Mouse (Mus musculus): ENCODE measurements around the gene Tgfbr1. TPM values are rescaled to one million over a fixed set of nuclear protein-coding genes. Genes with fewer than 3 reads are reported as not detected.

Gene Tgfbr1
- total and polyA plus RNA-seq, 3 experiments, result 4.3 to 4.5 TPM; not detected in 1

- no peaks in the 10 kb centered on the region; a peak in 1 of 4 replicates for H3K27me3 ChIP-seq (ENCODE audit: control insufficient read depth in 1 of 2, insufficient read depth in 2 of 2, low read length in 2 of 2)
- H3K27ac ChIP-seq (ENCODE audit: control insufficient read depth, low read depth, low read length), result no peak overlapping the region
- H3K79me2 ChIP-seq (ENCODE audit: control insufficient read depth, insufficient read depth, low read length, poor library complexity), result no peaks in the 10 kb centered on the region
- DNase-seq (ENCODE audit: low read depth, low spot score), result no peak
- no peak for TF ChIP-seq SMC3 (IDR thresholded peaks at IDR 0.05; ENCODE audit: low read depth, low read length)
- TF ChIP-seq GABPA (IDR thresholded peaks at IDR 0.05; ENCODE audit: low read depth, low read length), result no peak
- no peak for TF ChIP-seq MAX (IDR thresholded peaks at IDR 0.05; ENCODE audit: low read length)
- no peak for TF ChIP-seq RAD21 (IDR thresholded peaks at IDR 0.05; ENCODE audit: low read depth, low read length)
- TF ChIP-seq MEF2A (IDR thresholded peaks at IDR 0.05; ENCODE audit: extremely low read depth, insufficient replicate concordance, low read depth, low read length, poor library complexity, severe bottlenecking), result no peak
- no peak for TF ChIP-seq ZNF384 (IDR thresholded peaks at IDR 0.05; ENCODE audit: low read depth, low read length)
- TF ChIP-seq ETS1 (IDR thresholded peaks at IDR 0.05; ENCODE audit: low read depth, low read length), result no peak
- TF ChIP-seq CHD1 (IDR thresholded peaks at IDR 0.05; ENCODE audit: low read depth, low read length), result no peak
- no peak for TF ChIP-seq CHD2 (IDR thresholded peaks at IDR 0.05; ENCODE audit: low read length)
- TF ChIP-seq MYC (IDR thresholded peaks at IDR 0.05; ENCODE audit: low read depth, low read length), result no peak
- no peak for TF ChIP-seq ZMIZ1 (IDR thresholded peaks at IDR 0.05; ENCODE audit: low read depth, low read length)
- TF ChIP-seq NELFE (IDR thresholded peaks at IDR 0.05; ENCODE audit: low read depth, low read length), result no peak
- TF ChIP-seq EP300 (IDR thresholded peaks at IDR 0.05; ENCODE audit: low read depth in 1 of 2, low read length in 2 of 2), result no peak
- no peak for TF ChIP-seq ZC3H11A (IDR thresholded peaks at IDR 0.05; ENCODE audit: low read depth, low read length)
- TF ChIP-seq POLR2AphosphoS5 (IDR thresholded peaks at IDR 0.05; ENCODE audit: borderline replicate concordance, low read depth, low read length), result no peak
- TF ChIP-seq CTCF (IDR thresholded peaks at IDR 0.05 in 2 of 3, conservative IDR thresholded peaks at IDR 0.05 in 1 of 3; ENCODE audit: control insufficient read depth in 1 of 3, insufficient read depth in 1 of 3, low read depth in 2 of 3, low read length in 3 of 3, poor library complexity in 1 of 3, severe bottlenecking in 1 of 3), result no peak
- no peak for TF ChIP-seq MYB (IDR thresholded peaks at IDR 0.05; ENCODE audit: low read depth, low read length)
- peaks cover 0 to under 1% of the 10 kb centered on the region in 2 experiments; a peak in 1 of 4 replicates for H3K36me3 ChIP-seq (ENCODE audit: control insufficient read depth in 1 of 2, insufficient read depth in 2 of 2, low read length in 2 of 2)
- no peak overlapping the region for H3K4me3 ChIP-seq (ENCODE audit: control insufficient read depth in 1 of 2, insufficient read depth in 1 of 2, low read depth in 2 of 2, low read length in 2 of 2)
- 0 out of 4 replicates have a peak, but pooled peaks cover 0 to under 1% of the 10 kb centered on the region in 2 experiments for H3K4me1 ChIP-seq (ENCODE audit: control insufficient read depth in 1 of 2, insufficient read depth in 2 of 2, low read length in 2 of 2)
- no peak overlapping the region for H3K9ac ChIP-seq (ENCODE audit: control insufficient read depth, low read depth, low read length, poor library complexity, severe bottlenecking)
- H3K9me3 ChIP-seq (replicated peaks; ENCODE audit: insufficient read depth, low read length), result no peaks in the 10 kb centered on the region
Measured at GRCm38 (mm10) chr4:47427606-47428005, 74.6 kb downstream of the Tgfbr1 start.

- H3K27ac ChIP-seq (ENCODE audit: control insufficient read depth, low read depth, low read length), result no peak overlapping the region
- H3K79me2 ChIP-seq (ENCODE audit: control insufficient read depth, insufficient read depth, low read length, poor library complexity), result no peaks in the 10 kb centered on the region
- H3K27me3 ChIP-seq (ENCODE audit: control insufficient read depth in 1 of 2, insufficient read depth in 2 of 2, low read length in 2 of 2), result no peaks in the 10 kb centered on the region; a peak in 1 of 4 replicates
- no peak overlapping the region for H3K4me3 ChIP-seq (ENCODE audit: control insufficient read depth in 1 of 2, insufficient read depth in 1 of 2, low read depth in 2 of 2, low read length in 2 of 2)
- no peaks in the 10 kb centered on the region for H3K4me1 ChIP-seq (ENCODE audit: control insufficient read depth in 1 of 2, insufficient read depth in 2 of 2, low read length in 2 of 2)
- TF ChIP-seq TAL1 (IDR thresholded peaks at IDR 0.05; ENCODE audit: low read length), result no peak
- no peak for TF ChIP-seq USF2 (IDR thresholded peaks at IDR 0.05; ENCODE audit: borderline replicate concordance in 1 of 2, insufficient read depth in 1 of 2, low read depth in 1 of 2, low read length in 2 of 2)
- peak; percentile 2; the same call in 1 of the 2 replicates for TF ChIP-seq SMC3 (IDR thresholded peaks at IDR 0.05; ENCODE audit: low read depth, low read length)
- peak; percentile 36 for DNase-seq (ENCODE audit: low read depth, low spot score)
- H3K9ac ChIP-seq (ENCODE audit: control insufficient read depth, low read depth, low read length, poor library complexity, severe bottlenecking), result no peak overlapping the region
- no peaks in the 10 kb centered on the region for H3K36me3 ChIP-seq (ENCODE audit: control insufficient read depth in 1 of 2, insufficient read depth in 2 of 2, low read length in 2 of 2)
- no peaks in the 10 kb centered on the region for H3K9me3 ChIP-seq (replicated peaks; ENCODE audit: insufficient read depth, low read length)
Measured at GRCm38 (mm10) chr4:47430557-47430956, 77.5 kb downstream of the Tgfbr1 start.

Data from MEL (cell line).